Mouse (Mus musculus) heart, postnatal 10 days (tissue): ENCODE data around the gene Olfr520. TPM values are rescaled to one million over a fixed set of nuclear protein-coding genes. Genes with fewer than 3 reads are reported as not detected.
"Not testable (repeated sequence)": the region's sequence is repeated elsewhere in the genome, so short reads cannot be mapped to it uniquely, and the experiment has no call there.

Experiments
- DNase-seq, 2 experiments: peaks; one replicate each; pipeline ENCODE4 v3.0.0; 2021
- intact Hi-C: fragments of 180-260 bp; cut with DNase I; formaldehyde crosslinking; loops from one replicate; pipeline ENCODE4 v1.15.1; 2025
- total RNA-seq, 2 experiments: library from RNA; stranded (reverse); gene quantifications; 2 replicates each; pipeline ENCODE4 v1.2.3; 2021

Gene Olfr520
- under 1 TPM in 1 of 2 experiments, not detected in 1; 0.31 TPM for total RNA-seq

GRCm38 (mm10) chr7:99729973-99730372, at the start of gene Olfr520:
Gene Olfr520, plus strand, starts transcription at chr7:99730273.
- intact Hi-C loops = no loop called here
- no peak for DNase-seq

GRCm38 (mm10) chr7:99680771-99681170, 49.3 kb upstream of the Olfr520 start:
- intact Hi-C loops = no loop called here
- DNase-seq = peak; percentile 50 to 51

GRCm38 (mm10) chr7:99684086-99684485, 46.0 kb upstream of the Olfr520 start:
- intact Hi-C loops = no loop called here
- DNase-seq = no peak

- DNase-seq = no peak
- intact Hi-C loops = no loop called here
Measured at GRCm38 (mm10) chr7:99690819-99691218, 39.3 kb upstream of the Olfr520 start.

- intact Hi-C loops = no loop called here
- DNase-seq = no peak
Measured at GRCm38 (mm10) chr7:99692396-99692795, 37.7 kb upstream of the Olfr520 start.

- no peak for DNase-seq
- intact Hi-C loops = no loop called here
Measured at GRCm38 (mm10) chr7:99693387-99693786, 36.7 kb upstream of the Olfr520 start.

GRCm38 (mm10) chr7:99693976-99694375, 36.1 kb upstream of the Olfr520 start:
- intact Hi-C loops = no loop called here
- DNase-seq = no peak

- not testable (repeated sequence) for DNase-seq
Measured at GRCm38 (mm10) chr7:99694424-99694823, 35.6 kb upstream of the Olfr520 start.

GRCm38 (mm10) chr7:99695471-99696057, 34.5 kb upstream of the Olfr520 start:
- DNase-seq = no peak
- intact Hi-C loops = no loop called here

More at GRCm38 (mm10) chr7:99694424-99694823, 35.6 kb upstream of the Olfr520 start:
- intact Hi-C loops = not testable (repeated sequence)

GRCm38 (mm10) chr7:99698576-99698975, 31.5 kb upstream of the Olfr520 start:
- intact Hi-C loops = no loop called here
- no peak for DNase-seq

GRCm38 (mm10) chr7:99699106-99699505, 31.0 kb upstream of the Olfr520 start:
- no peak for DNase-seq
- intact Hi-C loops = no loop called here

- DNase-seq = peak in 1 of 2 experiments; percentile 57
- intact Hi-C loops = no loop called here
Measured at GRCm38 (mm10) chr7:99699709-99700151, 30.3 kb upstream of the Olfr520 start.

GRCm38 (mm10) chr7:99700641-99701040, 29.4 kb upstream of the Olfr520 start:
- no peak for DNase-seq
- intact Hi-C loops = no loop called here

GRCm38 (mm10) chr7:99702201-99702600, 27.9 kb upstream of the Olfr520 start:
- no peak for DNase-seq
- intact Hi-C loops = no loop called here

GRCm38 (mm10) chr7:99704736-99705519, 25.1 kb upstream of the Olfr520 start:
- DNase-seq = no peak
- intact Hi-C loops = no loop called here

GRCm38 (mm10) chr7:99706341-99707037, 23.6 kb upstream of the Olfr520 start:
- intact Hi-C loops = no loop called here
- peak; percentile 51 to 52 for DNase-seq

GRCm38 (mm10) chr7:99707038-99707595, 23.0 kb upstream of the Olfr520 start:
- intact Hi-C loops = no loop called here
- no peak for DNase-seq

GRCm38 (mm10) chr7:99707671-99708070, 22.4 kb upstream of the Olfr520 start:
- intact Hi-C loops = no loop called here

GRCm38 (mm10) chr7:99708301-99708721, 21.8 kb upstream of the Olfr520 start:
- intact Hi-C loops = no loop called here

More at GRCm38 (mm10) chr7:99707671-99708070, 22.4 kb upstream of the Olfr520 start:
- DNase-seq = no peak

GRCm38 (mm10) chr7:99708750-99709149, 21.3 kb upstream of the Olfr520 start:
- no peak for DNase-seq
- intact Hi-C loops = loop anchor here (1.0 kb wide), 1 partner anchor 90 kb away; no protein-coding TSS in a partner anchor

More at GRCm38 (mm10) chr7:99708301-99708721, 21.8 kb upstream of the Olfr520 start:
- no peak for DNase-seq

- intact Hi-C loops = loop anchor here (1.0 kb wide), 2 partner anchors 85 to 88 kb away; no protein-coding TSS in a partner anchor
- DNase-seq = no peak
Measured at GRCm38 (mm10) chr7:99709992-99710391, 20.1 kb upstream of the Olfr520 start.
